Mouse (Mus musculus) forebrain, embryonic 14.5 days (tissue): ENCODE data around the gene Bcar3. TPM values are rescaled to one million over a fixed set of nuclear protein-coding genes. Genes with fewer than 3 reads are reported as not detected.

Experiments used
- ATAC-seq: fragments of 200-750 bp; cut with Nextera tagmentation; 2 replicates; pipeline ENCODE4 v1.8.0; 2017; ENCODE audit warnings: mild to moderate bottlenecking, moderate library complexity
- DNase-seq: peaks from one replicate; pipeline ENCODE4 v3.0.0-alpha.2; 2015; ENCODE audit warnings: low spot score
- H3K27ac ChIP-seq: fragments of 300-500 bp; sonication (generic); 2 replicates; pipeline ENCODE4 v1.5.1; 2014; ENCODE audit warnings: low read depth, mild to moderate bottlenecking, control low read depth, low read length, moderate library complexity
- H3K27me3 ChIP-seq: fragments of 300-500 bp; sonication (generic); replicated peaks from 2 replicates; pipeline ENCODE4 v1.6.1; 2014; ENCODE audit warnings: low read length, control low read depth, mixed read lengths; ENCODE audit not compliant: control insufficient read depth, insufficient read depth
- H3K36me3 ChIP-seq: fragments of 300-500 bp; sonication (generic); 2 replicates; pipeline ENCODE4 v1.6.1; 2014; ENCODE audit warnings: low read length, control low read depth; ENCODE audit not compliant: control insufficient read depth, insufficient read depth
- H3K4me1 ChIP-seq: fragments of 300-500 bp; sonication (generic); 2 replicates; pipeline ENCODE4 v1.6.1; 2014; ENCODE audit warnings: antibody characterized with exemption, low read length, control low read depth; ENCODE audit not compliant: control insufficient read depth, insufficient read depth
- H3K4me2 ChIP-seq: fragments of 300-500 bp; sonication (generic); 2 replicates; pipeline ENCODE4 v1.6.1; 2014; ENCODE audit warnings: mild to moderate bottlenecking, control low read depth, low read length
- H3K4me3 ChIP-seq: fragments of 300-500 bp; sonication (generic); 2 replicates; pipeline ENCODE4 v1.5.1; 2014; ENCODE audit warnings: low read depth, low read length, control low read depth
- H3K9ac ChIP-seq: fragments of 300-500 bp; sonication (generic); 2 replicates; pipeline ENCODE4 v1.6.1; 2014; ENCODE audit warnings: mild to moderate bottlenecking, low read length, control low read depth, moderate library complexity
- H3K9me3 ChIP-seq: fragments of 300-500 bp; sonication (generic); replicated peaks from 2 replicates; pipeline ENCODE4 v1.6.1; 2016; ENCODE audit warnings: low read length, control low read depth, mixed read lengths; ENCODE audit not compliant: control insufficient read depth
- WGBS: fragments of 180-500 bp; shearing (Covaris S2); extraction: QIAGEN DNeasy Blood & Tissue Kit; methylation state at CpG from one replicate; pipeline ENCODE4 v1.1.7; 2014; 5-methylcytosine and 5-hydroxymethylcytosine counted together
- polyA plus RNA-seq: library from polyadenylated mRNA; unstranded; fragments of >200 nt; fragmentation: Nextera tagmentation; extraction: Ambion mirVana; gene quantifications from 2 replicates; pipeline ENCODE4 v1.2.1, GENCODE M21; 2014

The Bcar3 gene
- polyA plus RNA-seq, 1 experiment from 2014 or later = 4.2 TPM

DNA sequence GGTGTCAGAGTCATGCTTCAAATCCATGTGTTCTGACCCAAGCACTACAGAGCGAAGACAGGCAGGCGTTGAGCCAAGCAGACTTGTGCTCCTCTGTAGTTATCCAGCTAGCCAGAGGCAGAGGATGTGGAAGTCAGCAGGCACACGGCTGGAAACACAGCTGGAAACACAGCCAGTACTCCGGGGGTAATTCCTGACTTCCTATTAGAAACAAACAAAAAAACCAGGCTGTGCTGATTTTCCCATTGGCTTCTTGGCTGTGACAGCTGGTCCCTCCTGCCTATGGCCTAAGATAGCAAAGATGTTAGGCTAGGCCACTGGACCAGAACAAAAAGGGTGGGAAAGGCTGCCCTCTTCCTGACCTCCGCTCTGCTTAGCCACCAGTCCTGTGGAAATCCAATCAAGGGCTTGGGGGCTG is 66.8 kb downstream of the Bcar3 start:
- Histone ChIP-seq H3K4me3 (no peak overlapping the region), H3K27me3 (no peaks in the 10 kb centered on the region), H3K27ac (no peak overlapping the region), H3K4me1 (peaks cover 8% of the 10 kb centered on the region; the same call in 1 of the 2 replicates), H3K36me3 (no peaks in the 10 kb centered on the region), H3K4me2 (no peak overlapping the region), H3K9ac (no peak overlapping the region), H3K9me3 (no peaks in the 10 kb centered on the region)
- DNase-seq = no peak
- 33% methylated on average over 5 of the region's 5 CpGs for WGBS
- ATAC-seq = no peak

DNA sequence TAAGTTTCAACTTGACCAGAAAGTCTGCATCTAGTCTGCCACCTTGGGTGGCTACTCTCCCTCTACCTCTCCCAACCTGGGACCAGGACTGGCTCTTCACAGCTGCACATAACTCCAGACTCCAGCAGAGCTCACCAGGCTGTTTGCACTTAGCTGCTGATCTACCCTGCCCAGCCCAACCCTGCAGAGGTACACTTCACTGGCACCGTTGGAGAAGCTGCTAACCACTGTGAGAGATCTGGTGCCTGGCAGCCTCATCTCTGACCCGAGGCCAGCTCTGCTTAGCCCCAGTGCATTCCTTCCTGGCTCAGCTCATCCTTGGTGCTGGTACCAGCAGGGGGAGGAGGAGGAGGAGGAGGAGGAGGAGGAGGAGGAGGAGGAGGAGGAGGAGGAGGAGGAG is 68.8 kb downstream of the Bcar3 start:
- Histone ChIP-seq H3K4me1 (peaks cover 8% of the 10 kb centered on the region; the same call in 1 of the 2 replicates), H3K9ac (no peak overlapping the region), H3K36me3 (no peaks in the 10 kb centered on the region), H3K27ac (no peak overlapping the region), H3K4me3 (no peak overlapping the region), H3K27me3 (no peaks in the 10 kb centered on the region), H3K4me2 (no peak overlapping the region), H3K9me3 (no peaks in the 10 kb centered on the region)
- ATAC-seq (no peak), DNase-seq (no peak)
- whole genome bisulfite sequencing = 48% methylated on average over 2 of the region's 2 CpGs

- Histone ChIP-seq H3K4me1 (peaks cover 8% of the 10 kb centered on the region; the same call in 1 of the 2 replicates), H3K9me3 (no peaks in the 10 kb centered on the region), H3K27me3 (no peaks in the 10 kb centered on the region), H3K4me2 (no peak overlapping the region), H3K9ac (no peak overlapping the region), H3K4me3 (no peak overlapping the region), H3K36me3 (no peaks in the 10 kb centered on the region), H3K27ac (no peak overlapping the region)
- ATAC-seq = no peak
- DNase-seq = no peak
- WGBS = 41% methylated on average over 3 of the region's 3 CpGs
These were observed 70.6 kb downstream of the Bcar3 start for GRCm38 (mm10) chr3:122364565-122364964.

DNA sequence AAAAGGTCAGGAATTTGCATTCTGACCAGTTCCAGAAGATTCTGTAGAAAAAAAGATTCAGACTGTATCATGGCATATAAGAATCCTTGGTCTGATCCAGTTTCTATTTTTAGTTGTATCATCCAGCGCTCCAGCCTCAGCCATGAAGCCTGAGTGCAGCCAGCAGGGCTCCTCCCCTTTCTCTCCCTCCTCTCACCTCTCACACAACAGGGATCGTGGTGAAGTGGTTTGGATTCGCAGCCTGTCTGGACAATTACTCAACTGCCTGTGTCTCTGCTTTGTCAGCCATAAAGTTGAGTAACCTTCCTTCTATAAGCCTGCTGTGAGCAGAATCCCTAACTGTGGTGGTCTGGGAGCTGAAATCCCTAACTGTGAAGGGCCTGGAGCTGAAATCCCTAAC is 71.4 kb downstream of the Bcar3 start:
- Histone ChIP-seq H3K27me3 (no peaks in the 10 kb centered on the region), H3K36me3 (no peaks in the 10 kb centered on the region), H3K4me1 (peaks cover 8% of the 10 kb centered on the region; the same call in 1 of the 2 replicates), H3K27ac (no peak overlapping the region), H3K9me3 (no peaks in the 10 kb centered on the region), H3K9ac (no peak overlapping the region), H3K4me3 (no peak overlapping the region), H3K4me2 (no peak overlapping the region)
- DNase-seq = peak; percentile 40
- 10% methylated on average over 3 of the region's 3 CpGs for WGBS
- peak; percentile 70; the same call in 1 of the 2 replicates for ATAC-seq

GRCm38 (mm10) chr3:122371646-122372341 is 77.9 kb downstream of the Bcar3 start:
- WGBS = 91% methylated on average over 8 of the region's 8 CpGs
- H3K9ac ChIP-seq = no peak overlapping the region
- no peak overlapping the region for H3K27ac ChIP-seq
- DNase-seq (no peak), ATAC-seq (no peak)
- peaks cover 7% of the 10 kb centered on the region; the same call in 1 of the 2 replicates for H3K4me1 ChIP-seq
- H3K27me3 ChIP-seq = no peaks in the 10 kb centered on the region
- H3K4me3 ChIP-seq = no peak overlapping the region
- no peaks in the 10 kb centered on the region for H3K36me3 ChIP-seq
- no peak overlapping the region for H3K4me2 ChIP-seq
- no peaks in the 10 kb centered on the region for H3K9me3 ChIP-seq

DNA sequence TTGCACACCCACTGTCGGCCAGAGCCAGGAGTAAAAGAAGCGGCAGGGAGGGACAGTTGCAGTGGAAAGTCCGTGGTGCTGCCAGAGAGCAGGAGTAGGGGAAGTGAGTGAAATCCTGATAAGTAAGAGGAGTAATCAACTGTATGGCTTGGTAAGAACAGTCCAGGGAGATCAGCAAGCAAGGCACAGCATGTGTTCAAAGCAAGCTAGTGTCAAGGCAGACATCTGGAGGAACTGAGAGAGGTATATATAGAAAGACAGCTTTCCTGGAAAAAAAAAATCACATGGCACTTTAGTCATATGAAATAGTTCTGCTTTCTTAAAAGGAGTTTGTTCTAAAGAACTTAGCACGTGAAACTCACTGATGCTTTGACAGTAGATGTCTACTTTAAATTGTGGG is 78.7 kb downstream of the Bcar3 start:
- WGBS = 75% methylated on average over 4 of the region's 4 CpGs
- H3K4me1 ChIP-seq = peaks cover 11% of the 10 kb centered on the region; the same call in 1 of the 2 replicates
- no peak overlapping the region for H3K4me2 ChIP-seq
- ATAC-seq (no peak), DNase-seq (no peak)
- no peaks in the 10 kb centered on the region for H3K36me3 ChIP-seq
- no peak overlapping the region for H3K9ac ChIP-seq
- H3K9me3 ChIP-seq = no peaks in the 10 kb centered on the region
- no peaks in the 10 kb centered on the region for H3K27me3 ChIP-seq
- no peak overlapping the region for H3K27ac ChIP-seq
- H3K4me3 ChIP-seq = no peak overlapping the region

- no peak overlapping the region for H3K4me2 ChIP-seq
- no peak overlapping the region for H3K4me3 ChIP-seq
- H3K9ac ChIP-seq = no peak overlapping the region
- ATAC-seq = no peak
- H3K9me3 ChIP-seq = no peaks in the 10 kb centered on the region
- H3K36me3 ChIP-seq = no peaks in the 10 kb centered on the region
- H3K27ac ChIP-seq = no peak overlapping the region
- no peaks in the 10 kb centered on the region for H3K27me3 ChIP-seq
- no peak for DNase-seq
- peaks cover 11% of the 10 kb centered on the region; the same call in 1 of the 2 replicates for H3K4me1 ChIP-seq
These were observed 82.1 kb downstream of the Bcar3 start for GRCm38 (mm10) chr3:122376011-122376410.

- Histone ChIP-seq H3K9ac (no peak overlapping the region), H3K9me3 (no peaks in the 10 kb centered on the region), H3K27me3 (no peaks in the 10 kb centered on the region), H3K4me1 (peaks cover 11% of the 10 kb centered on the region; the same call in 1 of the 2 replicates), H3K36me3 (no peaks in the 10 kb centered on the region), H3K4me2 (no peak overlapping the region), H3K4me3 (no peak overlapping the region), H3K27ac (no peak overlapping the region)
- WGBS = 14% methylated on average over 9 of the region's 10 CpGs
- DNase-seq = peak; percentile 23
- no peak for ATAC-seq
These were observed 82.5 kb downstream of the Bcar3 start for GRCm38 (mm10) chr3:122376412-122376831.

GRCm38 (mm10) chr3:122376841-122377464 is 83.0 kb downstream of the Bcar3 start:
- Histone ChIP-seq H3K27me3 (no peaks in the 10 kb centered on the region), H3K4me2 (no peak overlapping the region), H3K36me3 (no peaks in the 10 kb centered on the region), H3K27ac (no peak overlapping the region), H3K9me3 (no peaks in the 10 kb centered on the region), H3K4me1 (peaks cover 11% of the 10 kb centered on the region; the same call in 1 of the 2 replicates), H3K9ac (no peak overlapping the region), H3K4me3 (no peak overlapping the region)
- DNase-seq (peak; percentile 8), ATAC-seq (peak; percentile 37; the same call in 1 of the 2 replicates)
- 28% methylated on average over 8 of the region's 8 CpGs for WGBS
